Mouse (Mus musculus): ENCODE measurements around the gene Itgam. TPM values are rescaled to one million over a fixed set of nuclear protein-coding genes. Genes with fewer than 3 reads are reported as not detected.

The Itgam gene
- total and polyA plus RNA-seq, 2 experiments: 0.29 to 0.65 TPM

DNA sequence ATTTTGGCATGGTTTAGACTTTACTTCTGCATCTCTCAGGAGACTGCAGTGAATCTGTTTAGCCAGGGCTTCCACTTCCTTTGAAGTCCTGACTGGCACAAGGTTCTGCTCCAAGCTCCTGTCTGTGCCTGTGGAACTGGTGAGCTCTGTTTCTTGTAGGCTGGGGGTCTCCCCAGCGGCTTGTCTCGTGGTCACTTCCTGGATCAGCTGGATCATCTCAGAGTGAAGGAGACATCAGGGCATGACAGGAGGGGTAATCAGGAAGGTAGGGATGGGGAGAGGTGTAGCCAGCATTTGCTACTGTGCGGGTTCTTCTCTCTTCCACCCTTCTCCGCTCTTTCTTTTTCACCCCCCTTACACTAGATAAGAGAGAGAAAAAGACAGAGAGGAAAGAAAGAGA, 9.4 kb downstream of the Itgam start:
- Histone ChIP-seq H3K36me3 (ENCODE audit: control insufficient read depth, insufficient read depth, low read length) (no peaks in the 10 kb centered on the region), H3K4me1 (ENCODE audit: control insufficient read depth, insufficient read depth, low read length) (no peaks in the 10 kb centered on the region), H3K79me2 (ENCODE audit: control insufficient read depth, insufficient read depth, low read length) (no peaks in the 10 kb centered on the region), H3K4me3 (ENCODE audit: insufficient read depth, low read depth, low read length) (no peak overlapping the region), H3K27ac (replicated peaks; ENCODE audit: insufficient read depth, low read depth, low read length) (no peak overlapping the region), H3K27me3 (ENCODE audit: control insufficient read depth, insufficient read depth, low read length) (no peaks in the 10 kb centered on the region), H3K9ac (ENCODE audit: low read depth, low read length) (no peak overlapping the region)
- DNase-seq (ENCODE audit: extremely low read depth, low read depth, low spot score): no peak
- no peak for TF ChIP-seq POLR2A (IDR thresholded peaks at IDR 0.05; ENCODE audit: extremely low read depth, insufficient read depth, low read length)
- TF ChIP-seq CTCF (IDR thresholded peaks at IDR 0.05; ENCODE audit: low read depth, low read length): no peak
- WGBS: 82% methylated on average over 4 of the region's 4 CpGs

GRCm38 (mm10) chr7:128080012-128080411, 17.6 kb downstream of the Itgam start:
- no peak overlapping the region for H3K27ac ChIP-seq (replicated peaks; ENCODE audit: insufficient read depth, low read depth, low read length)
- WGBS: 92% methylated on average over 8 of the region's 8 CpGs
- DNase-seq (ENCODE audit: extremely low read depth, low read depth, low spot score): no peak
- H3K4me3 ChIP-seq (ENCODE audit: insufficient read depth, low read depth, low read length): no peak overlapping the region
- no peaks in the 10 kb centered on the region for H3K27me3 ChIP-seq (ENCODE audit: control insufficient read depth, insufficient read depth, low read length)
- H3K79me2 ChIP-seq (ENCODE audit: control insufficient read depth, insufficient read depth, low read length): no peaks in the 10 kb centered on the region
- no peak overlapping the region for H3K9ac ChIP-seq (ENCODE audit: low read depth, low read length)
- H3K36me3 ChIP-seq (ENCODE audit: control insufficient read depth, insufficient read depth, low read length): no peaks in the 10 kb centered on the region
- no peaks in the 10 kb centered on the region for H3K4me1 ChIP-seq (ENCODE audit: control insufficient read depth, insufficient read depth, low read length)
- TF ChIP-seq POLR2A (IDR thresholded peaks at IDR 0.05; ENCODE audit: extremely low read depth, insufficient read depth, low read length) (no peak), CTCF (IDR thresholded peaks at IDR 0.05; ENCODE audit: low read depth, low read length) (no peak)

- WGBS: 79% methylated on average over 7 of the region's 7 CpGs
- no peaks in the 10 kb centered on the region for H3K79me2 ChIP-seq (ENCODE audit: control insufficient read depth, insufficient read depth, low read length)
- H3K27ac ChIP-seq (replicated peaks; ENCODE audit: insufficient read depth, low read depth, low read length): no peak overlapping the region
- DNase-seq (ENCODE audit: extremely low read depth, low read depth, low spot score): peak; percentile 6
- no peak overlapping the region for H3K4me3 ChIP-seq (ENCODE audit: insufficient read depth, low read depth, low read length)
- no peak overlapping the region for H3K9ac ChIP-seq (ENCODE audit: low read depth, low read length)
- TF ChIP-seq CTCF (IDR thresholded peaks at IDR 0.05; ENCODE audit: low read depth, low read length) (no peak), POLR2A (IDR thresholded peaks at IDR 0.05; ENCODE audit: extremely low read depth, insufficient read depth, low read length) (no peak)
- no peaks in the 10 kb centered on the region for H3K4me1 ChIP-seq (ENCODE audit: control insufficient read depth, insufficient read depth, low read length)
- no peaks in the 10 kb centered on the region for H3K36me3 ChIP-seq (ENCODE audit: control insufficient read depth, insufficient read depth, low read length)
- H3K27me3 ChIP-seq (ENCODE audit: control insufficient read depth, insufficient read depth, low read length): no peaks in the 10 kb centered on the region
Observed at GRCm38 (mm10) chr7:128089141-128089540, 26.7 kb downstream of the Itgam start.

DNA sequence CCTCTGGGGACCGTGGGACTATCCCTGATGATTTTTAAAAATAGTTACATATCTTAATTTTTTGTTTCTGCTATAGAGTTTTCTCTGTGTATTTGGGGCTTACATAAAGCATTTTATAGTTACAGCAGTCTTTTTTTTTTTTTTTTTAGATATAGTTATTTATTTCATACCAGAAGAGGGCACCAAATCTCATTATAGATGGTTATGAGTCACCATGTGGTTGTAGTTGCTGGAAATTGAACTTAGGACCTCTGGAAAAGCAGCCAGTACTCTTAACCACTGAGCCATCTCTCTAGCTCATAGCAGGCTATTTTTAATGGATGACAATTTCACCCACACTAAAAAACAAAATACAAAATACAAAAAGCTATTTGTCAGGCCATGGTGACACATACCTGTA, 35.7 kb downstream of the Itgam start:
- H3K9ac ChIP-seq (ENCODE audit: low read depth, low read length): no peak overlapping the region
- WGBS: 84% methylated on average over 1 of the region's 1 CpGs
- no peaks in the 10 kb centered on the region for H3K4me1 ChIP-seq (ENCODE audit: control insufficient read depth, insufficient read depth, low read length)
- no peaks in the 10 kb centered on the region for H3K27me3 ChIP-seq (ENCODE audit: control insufficient read depth, insufficient read depth, low read length)
- H3K27ac ChIP-seq (replicated peaks; ENCODE audit: insufficient read depth, low read depth, low read length): no peak overlapping the region
- DNase-seq (ENCODE audit: extremely low read depth, low read depth, low spot score): peak; percentile 44
- TF ChIP-seq CTCF (IDR thresholded peaks at IDR 0.05; ENCODE audit: low read depth, low read length) (no peak), POLR2A (IDR thresholded peaks at IDR 0.05; ENCODE audit: extremely low read depth, insufficient read depth, low read length) (no peak)
- no peaks in the 10 kb centered on the region for H3K36me3 ChIP-seq (ENCODE audit: control insufficient read depth, insufficient read depth, low read length)
- H3K4me3 ChIP-seq (ENCODE audit: insufficient read depth, low read depth, low read length): no peak overlapping the region
- H3K79me2 ChIP-seq (ENCODE audit: control insufficient read depth, insufficient read depth, low read length): no peaks in the 10 kb centered on the region

DNA sequence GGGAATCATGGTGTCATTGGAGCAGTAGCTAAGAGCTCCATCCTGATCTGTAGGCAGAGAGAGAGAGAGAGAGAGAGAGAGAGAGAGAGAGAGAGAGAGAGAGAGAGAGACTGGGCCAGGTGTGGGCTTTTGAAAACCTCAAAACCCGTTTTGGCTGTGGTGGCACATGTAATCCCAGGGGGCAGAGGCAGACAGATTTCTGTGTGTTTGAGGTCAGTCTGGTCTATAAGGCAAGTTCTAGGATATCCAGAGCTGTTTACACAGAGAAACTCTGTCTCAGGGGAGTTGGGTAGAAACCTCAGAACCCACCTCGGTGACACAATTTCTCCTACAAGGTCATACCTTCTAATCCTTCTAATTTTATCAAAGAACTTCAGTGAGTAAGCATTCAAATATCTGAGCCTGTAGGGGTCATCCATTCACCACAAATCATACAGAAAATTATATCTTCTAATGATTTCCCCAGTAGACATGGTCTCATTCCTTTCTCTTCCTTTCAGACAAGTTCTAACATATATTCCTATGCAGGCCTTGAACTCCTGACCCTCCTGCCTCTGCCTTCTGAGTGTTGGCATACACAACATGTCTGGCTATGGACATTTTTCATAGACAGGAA, 38.4 kb downstream of the Itgam start:
- H3K4me3 ChIP-seq (ENCODE audit: insufficient read depth, low read depth, low read length): no peak overlapping the region
- no peak for DNase-seq (ENCODE audit: extremely low read depth, low read depth, low spot score)
- H3K9ac ChIP-seq (ENCODE audit: low read depth, low read length): no peak overlapping the region
- H3K27me3 ChIP-seq (ENCODE audit: control insufficient read depth, insufficient read depth, low read length): no peaks in the 10 kb centered on the region
- H3K4me1 ChIP-seq (ENCODE audit: control insufficient read depth, insufficient read depth, low read length): no peaks in the 10 kb centered on the region
- H3K79me2 ChIP-seq (ENCODE audit: control insufficient read depth, insufficient read depth, low read length): no peaks in the 10 kb centered on the region
- no peak for TF ChIP-seq CTCF (IDR thresholded peaks at IDR 0.05; ENCODE audit: low read depth, low read length)
- H3K36me3 ChIP-seq (ENCODE audit: control insufficient read depth, insufficient read depth, low read length): no peaks in the 10 kb centered on the region
- WGBS: 74% methylated on average over 2 of the region's 2 CpGs
- no peak overlapping the region for H3K27ac ChIP-seq (replicated peaks; ENCODE audit: insufficient read depth, low read depth, low read length)

DNA sequence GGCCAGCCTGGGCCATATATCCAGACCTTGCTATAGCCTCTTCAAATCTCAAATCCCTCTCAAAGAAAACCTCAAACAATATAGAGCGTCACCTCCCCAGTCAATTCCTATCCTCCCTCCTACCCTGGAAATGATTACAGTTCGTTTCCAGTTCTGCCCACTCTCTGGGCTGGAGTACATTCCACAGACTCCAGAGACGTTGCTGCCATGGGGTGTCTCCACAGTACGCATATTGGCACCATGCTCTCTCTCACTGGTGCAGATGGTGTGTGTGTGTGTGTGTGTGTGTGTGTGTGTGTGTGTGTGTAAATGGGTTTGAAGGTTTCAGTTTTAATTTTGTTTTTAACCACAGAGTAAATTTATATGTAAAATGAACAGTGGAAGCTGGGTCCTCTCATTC, 42.8 kb downstream of the Itgam start:
- no peaks in the 10 kb centered on the region for H3K79me2 ChIP-seq (ENCODE audit: control insufficient read depth, insufficient read depth, low read length)
- no peak for DNase-seq (ENCODE audit: extremely low read depth, low read depth, low spot score)
- no peaks in the 10 kb centered on the region for H3K36me3 ChIP-seq (ENCODE audit: control insufficient read depth, insufficient read depth, low read length)
- no peaks in the 10 kb centered on the region for H3K4me1 ChIP-seq (ENCODE audit: control insufficient read depth, insufficient read depth, low read length)
- H3K27ac ChIP-seq (replicated peaks; ENCODE audit: insufficient read depth, low read depth, low read length): no peak overlapping the region
- no peak overlapping the region for H3K9ac ChIP-seq (ENCODE audit: low read depth, low read length)
- WGBS: 73% methylated on average over 4 of the region's 4 CpGs
- no peak for TF ChIP-seq CTCF (IDR thresholded peaks at IDR 0.05; ENCODE audit: low read depth, low read length)
- TF ChIP-seq POLR2A (IDR thresholded peaks at IDR 0.05; ENCODE audit: extremely low read depth, insufficient read depth, low read length): no peak
- no peaks in the 10 kb centered on the region for H3K27me3 ChIP-seq (ENCODE audit: control insufficient read depth, insufficient read depth, low read length)
- H3K4me3 ChIP-seq (ENCODE audit: insufficient read depth, low read depth, low read length): no peak overlapping the region
